Mouse (Mus musculus): ENCODE results near the gene Pax4.

Gene Pax4

DNA sequence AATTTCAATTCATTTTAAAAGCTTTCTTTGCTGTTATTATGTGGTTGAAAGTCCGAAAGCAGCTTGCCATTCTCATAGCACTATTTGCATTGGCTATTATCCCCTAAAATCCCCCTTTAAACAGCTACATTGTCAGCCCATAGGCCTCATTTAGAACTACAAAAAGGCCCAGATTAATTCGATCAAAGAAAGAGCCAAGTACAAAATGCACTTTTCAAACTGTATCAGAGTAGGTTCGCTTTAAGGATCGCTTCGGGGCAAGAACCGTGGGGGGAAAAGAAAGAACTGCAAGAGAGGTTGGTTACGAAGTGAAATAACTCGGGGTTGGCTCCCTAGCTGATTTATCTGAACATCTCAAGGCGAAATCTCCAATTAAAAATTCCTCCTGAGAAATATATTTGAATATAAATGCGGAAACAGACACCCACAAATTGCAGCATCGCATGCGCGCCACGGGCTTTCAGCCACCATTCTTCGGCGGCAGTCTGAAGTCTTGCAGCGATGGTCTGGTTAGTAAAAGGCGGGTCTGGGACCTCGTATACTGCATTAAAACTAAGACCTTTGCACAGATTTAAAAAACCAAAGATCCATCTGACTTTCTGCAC is 52.2 kb downstream of the Pax4 start:
- DNase-seq (ENCODE audit: low spot score), result peak; percentile 11

GRCm38 (mm10) chr6:28396051-28396852 is 52.9 kb downstream of the Pax4 start:
- no peak for DNase-seq (ENCODE audit: low spot score)
